Mouse (Mus musculus) CH12.LX (cell line): ENCODE data around the gene Proca1. TPM values are rescaled to one million over a fixed set of nuclear protein-coding genes. Genes with fewer than 3 reads are reported as not detected.
A peak's percentile ranks its signal among the peaks of the same experiment; 100 is the strongest.

Experiments used
- DNase-seq: peaks from one replicate; pipeline ENCODE4 v3.0.0-alpha.2; 2013; ENCODE audit errors: extremely low read depth
- H3K27ac ChIP-seq: 2 replicates; pipeline ENCODE4 v1.5.1; 2012; ENCODE audit warnings: low read depth, mild to moderate bottlenecking, control low read depth, moderate library complexity; ENCODE audit not compliant: insufficient read depth
- H3K27me3 ChIP-seq: replicated peaks from 2 replicates; pipeline ENCODE3; 2012; ENCODE audit warnings: inconsistent platforms
- H3K36me3 ChIP-seq, 2 experiments: replicated peaks in 1 of 2; 2 replicates each; pipeline versions ENCODE3 to v1.6.1; 2012; ENCODE audit warnings: inconsistent platforms in 1 of 2, low read length in 1 of 2, mild to moderate bottlenecking in 1 of 2, mixed read lengths in 1 of 2, moderate library complexity in 1 of 2; ENCODE audit not compliant: control insufficient read depth in 1 of 2, insufficient read depth in 1 of 2
- H3K4me1 ChIP-seq, 2 experiments: 2 replicates each; pipeline ENCODE4 v1.6.1; 2012; ENCODE audit warnings: inconsistent platforms in 1 of 2, moderate library complexity in 1 of 2; ENCODE audit not compliant: insufficient read depth in 2 of 2, control insufficient read depth in 1 of 2
- H3K4me2 ChIP-seq: 2 replicates; pipeline ENCODE4 v1.6.1; 2012; ENCODE audit warnings: low read depth, mild to moderate bottlenecking, control low read depth; ENCODE audit not compliant: poor library complexity, insufficient read depth, severe bottlenecking
- H3K4me3 ChIP-seq, 3 experiments: fragments of 150-350 bp in 1 of 3; sonication (generic) in 1 of 3; replicated peaks in 1 of 3; 2 replicates each; pipeline versions ENCODE3 to v1.5.1; 2011 to 2012; ENCODE audit warnings: low read depth in 2 of 3, low read length in 2 of 3, mild to moderate bottlenecking in 2 of 3, moderate library complexity in 2 of 3, control low read depth in 1 of 3, improper control_type of control experiment in 1 of 3, inconsistent platforms in 1 of 3, mixed read lengths in 1 of 3; ENCODE audit not compliant: poor library complexity in 1 of 3
- H3K79me2 ChIP-seq: replicated peaks from 2 replicates; pipeline ENCODE4 v1.6.1; 2012; ENCODE audit warnings: mild to moderate bottlenecking, moderate library complexity; ENCODE audit not compliant: control insufficient read depth, poor library complexity, insufficient read depth, severe bottlenecking; ENCODE audit errors: extremely low read depth
- H3K9ac ChIP-seq: 2 replicates; pipeline ENCODE4 v1.6.1; 2012; ENCODE audit warnings: low read depth, mild to moderate bottlenecking, control low read depth, moderate library complexity; ENCODE audit not compliant: insufficient read depth
- H3K9me3 ChIP-seq: replicated peaks from 2 replicates; pipeline ENCODE3; 2012; ENCODE audit warnings: low read length, inconsistent platforms, mixed read lengths
- BHLHE40 ChIP-seq: IDR thresholded peaks from 2 replicates; pipeline ENCODE4 v1.6.1; 2011; ENCODE audit warnings: mild to moderate bottlenecking, low read depth, low read length, improper control_type of control experiment
- CHD1 ChIP-seq: IDR thresholded peaks from 2 replicates; pipeline ENCODE4 v1.6.1; 2012; ENCODE audit warnings: low read depth, low read length, improper control_type of control experiment, inconsistent platforms
- CHD2 ChIP-seq: IDR thresholded peaks from 2 replicates; pipeline ENCODE4 v1.6.1; 2011; ENCODE audit warnings: low read length, improper control_type of control experiment
- CTCF ChIP-seq, 2 experiments: IDR thresholded peaks in 1 of 2; conservative IDR thresholded peaks in 1 of 2; 2 replicates each; pipeline ENCODE4 v1.5.1; 2011 to 2012; ENCODE audit warnings: low read depth in 2 of 2, low read length in 2 of 2, improper control_type of control experiment in 1 of 2, inconsistent platforms in 1 of 2, mild to moderate bottlenecking in 1 of 2, moderate library complexity in 1 of 2
- E2F4 ChIP-seq: IDR thresholded peaks from 2 replicates; pipeline ENCODE4 v1.6.1; 2011; ENCODE audit warnings: low read depth, low read length, improper control_type of control experiment; ENCODE audit not compliant: insufficient replicate concordance
- ELF1 ChIP-seq: IDR thresholded peaks from 2 replicates; pipeline ENCODE4 v1.6.1; 2014; ENCODE audit warnings: low read depth, mild to moderate bottlenecking, inconsistent platforms, low read length, improper control_type of control experiment
- EP300 ChIP-seq: IDR thresholded peaks from 2 replicates; pipeline ENCODE4 v1.6.1; 2011; ENCODE audit warnings: low read length, improper control_type of control experiment
- ETS1 ChIP-seq: conservative IDR thresholded peaks from 2 replicates; pipeline ENCODE4 v1.6.1; 2012; ENCODE audit warnings: low read depth, mild to moderate bottlenecking, inconsistent platforms, low read length, improper control_type of control experiment, moderate library complexity
- GABPA ChIP-seq: IDR thresholded peaks from 2 replicates; pipeline ENCODE4 v1.6.1; 2012; ENCODE audit warnings: low read depth, low read length, improper control_type of control experiment, inconsistent platforms; ENCODE audit not compliant: insufficient replicate concordance
- HCFC1 ChIP-seq: IDR thresholded peaks from 2 replicates; pipeline ENCODE4 v1.6.1; 2012; ENCODE audit warnings: low read depth, mild to moderate bottlenecking, inconsistent platforms, low read length, improper control_type of control experiment
- IRF4 ChIP-seq: IDR thresholded peaks from 2 replicates; pipeline ENCODE4 v1.6.1; 2014; ENCODE audit warnings: low read depth, mild to moderate bottlenecking, inconsistent platforms, low read length, improper control_type of control experiment
- JUN ChIP-seq: IDR thresholded peaks from 2 replicates; pipeline ENCODE4 v1.6.1; 2011; ENCODE audit warnings: low read depth, mild to moderate bottlenecking, low read length, improper control_type of control experiment, moderate library complexity; ENCODE audit not compliant: insufficient read depth
- JUND ChIP-seq: conservative IDR thresholded peaks from 2 replicates; pipeline ENCODE4 v1.6.1; 2011; ENCODE audit warnings: low read depth, low read length, improper control_type of control experiment
- KAT2A ChIP-seq: IDR thresholded peaks from 2 replicates; pipeline ENCODE4 v1.6.1; 2012; ENCODE audit warnings: low read length, improper control_type of control experiment, inconsistent platforms; ENCODE audit not compliant: insufficient replicate concordance
- MAFK ChIP-seq: IDR thresholded peaks from 2 replicates; pipeline ENCODE4 v1.6.1; 2011; ENCODE audit warnings: low read length, improper control_type of control experiment; ENCODE audit not compliant: insufficient replicate concordance
- MAX ChIP-seq: IDR thresholded peaks from 2 replicates; pipeline ENCODE4 v1.6.1; 2011; ENCODE audit warnings: low read length, improper control_type of control experiment
- MAZ ChIP-seq: IDR thresholded peaks from 2 replicates; pipeline ENCODE4 v1.6.1; 2012; ENCODE audit warnings: low read depth, mild to moderate bottlenecking, inconsistent platforms, low read length, improper control_type of control experiment, moderate library complexity
- MEF2A ChIP-seq: IDR thresholded peaks from 2 replicates; pipeline ENCODE4 v1.6.1; 2014; ENCODE audit warnings: low read depth, mild to moderate bottlenecking, inconsistent platforms, low read length, improper control_type of control experiment, borderline replicate concordance
- MXI1 ChIP-seq: IDR thresholded peaks from 2 replicates; pipeline ENCODE4 v1.6.1; 2011; ENCODE audit warnings: mild to moderate bottlenecking, low read depth, low read length, improper control_type of control experiment
- MYC ChIP-seq: IDR thresholded peaks from 2 replicates; pipeline ENCODE4 v1.6.1; 2011; ENCODE audit warnings: low read depth, mild to moderate bottlenecking, improper control_type of control experiment, low read length
- NELFE ChIP-seq: IDR thresholded peaks from 2 replicates; pipeline ENCODE4 v1.6.1; 2011; ENCODE audit warnings: low read depth, low read length, improper control_type of control experiment
- NRF1 ChIP-seq: IDR thresholded peaks from 2 replicates; pipeline ENCODE4 v1.6.1; 2014; ENCODE audit warnings: low read depth, mild to moderate bottlenecking, inconsistent platforms, low read length, improper control_type of control experiment, moderate library complexity
- PAX5 ChIP-seq: IDR thresholded peaks from 2 replicates; pipeline ENCODE4 v1.6.1; 2012; ENCODE audit warnings: low read length, inconsistent platforms, mixed read lengths
- POLR2A ChIP-seq: IDR thresholded peaks from 2 replicates; pipeline ENCODE4 v1.6.1; 2011; ENCODE audit warnings: low read depth, mild to moderate bottlenecking, improper control_type of control experiment, low read length
- POLR2AphosphoS2 ChIP-seq: IDR thresholded peaks from 2 replicates; pipeline ENCODE4 v1.6.1; 2011; ENCODE audit warnings: low read depth, low read length, improper control_type of control experiment
- RAD21 ChIP-seq: IDR thresholded peaks from 2 replicates; pipeline ENCODE4 v1.6.1; 2011; ENCODE audit warnings: low read depth, mild to moderate bottlenecking, low read length, improper control_type of control experiment, moderate library complexity
- RCOR1 ChIP-seq: conservative IDR thresholded peaks from 2 replicates; pipeline ENCODE4 v1.6.1; 2012; ENCODE audit warnings: low read depth, mild to moderate bottlenecking, inconsistent platforms, low read length, improper control_type of control experiment
- SIN3A ChIP-seq: IDR thresholded peaks from 2 replicates; pipeline ENCODE4 v1.6.1; 2012; ENCODE audit warnings: low read length, improper control_type of control experiment, inconsistent platforms
- SMC3 ChIP-seq: IDR thresholded peaks from 2 replicates; pipeline ENCODE4 v1.6.1; 2011; ENCODE audit warnings: low read depth, low read length, improper control_type of control experiment
- TBP ChIP-seq: conservative IDR thresholded peaks from 2 replicates; pipeline ENCODE4 v1.6.1; 2011; ENCODE audit warnings: low read depth, low read length, improper control_type of control experiment
- TCF12 ChIP-seq: IDR thresholded peaks from 2 replicates; pipeline ENCODE4 v1.6.1; 2014; ENCODE audit warnings: low read depth, mild to moderate bottlenecking, inconsistent platforms, low read length, improper control_type of control experiment
- UBTF ChIP-seq: IDR thresholded peaks from 2 replicates; pipeline ENCODE4 v1.6.1; 2012; ENCODE audit warnings: low read depth, mild to moderate bottlenecking, inconsistent platforms, low read length, improper control_type of control experiment, moderate library complexity
- USF1 ChIP-seq: IDR thresholded peaks from 2 replicates; pipeline ENCODE4 v1.6.1; 2014; ENCODE audit warnings: low read depth, mild to moderate bottlenecking, inconsistent platforms, low read length, improper control_type of control experiment
- USF2 ChIP-seq: conservative IDR thresholded peaks from 2 replicates; pipeline ENCODE4 v1.6.1; 2011; ENCODE audit warnings: low read depth, low read length, improper control_type of control experiment
- ZC3H11A ChIP-seq: IDR thresholded peaks from 2 replicates; pipeline ENCODE4 v1.6.1; 2012; ENCODE audit warnings: low read depth, mild to moderate bottlenecking, inconsistent platforms, low read length, improper control_type of control experiment
- ZKSCAN1 ChIP-seq: IDR thresholded peaks from 2 replicates; pipeline ENCODE4 v1.6.1; 2012; ENCODE audit warnings: low read depth, inconsistent platforms, low read length, improper control_type of control experiment, borderline replicate concordance
- ZMIZ1 ChIP-seq: IDR thresholded peaks from 2 replicates; pipeline ENCODE4 v1.6.1; 2012; ENCODE audit warnings: low read depth, mild to moderate bottlenecking, inconsistent platforms, low read length, improper control_type of control experiment
- ZNF384 ChIP-seq: IDR thresholded peaks from 2 replicates; pipeline ENCODE4 v1.6.1; 2012; ENCODE audit warnings: low read depth, low read length, improper control_type of control experiment, inconsistent platforms
- dilution Hi-C: fragments of 300-500 bp; cut with MboI; formaldehyde crosslinking; loops from 2 replicates; pipeline ENCODE4 v1.14.3; 2020; ENCODE audit warnings: low sequenced_read_pairs; ENCODE audit not compliant: extremely low pct_unique_long_range_greater_than_20kb, extremely low pct_ligation_motif_present
- in situ Hi-C: fragments of 300-500 bp; cut with MboI; formaldehyde crosslinking; loops from 3 replicates; pipeline ENCODE4 v1.14.3; 2019; ENCODE audit warnings: low sequenced_read_pairs, low pct_ligation_motif_present, low pct_unique_long_range_greater_than_20kb, mixed read lengths
- polyA plus RNA-seq: library from polyadenylated mRNA; unstranded; fragments of >175 nt; gene quantifications from 2 replicates; pipeline ENCODE4 v1.2.1, GENCODE M21; 2012; ENCODE audit warnings: low read depth; ENCODE audit not compliant: insufficient read length
- total RNA-seq, 2 experiments: library from RNA; depleted of rRNA; stranded (reverse); fragments of 300-350 nt in 1 of 2; fragments of >200 nt in 1 of 2; gene quantifications; 2 replicates each; pipeline ENCODE4 v1.2.3; 2012 to 2014

The Proca1 gene
- total and polyA plus RNA-seq, 3 experiments = 0.40 TPM; not detected in 2

DNA sequence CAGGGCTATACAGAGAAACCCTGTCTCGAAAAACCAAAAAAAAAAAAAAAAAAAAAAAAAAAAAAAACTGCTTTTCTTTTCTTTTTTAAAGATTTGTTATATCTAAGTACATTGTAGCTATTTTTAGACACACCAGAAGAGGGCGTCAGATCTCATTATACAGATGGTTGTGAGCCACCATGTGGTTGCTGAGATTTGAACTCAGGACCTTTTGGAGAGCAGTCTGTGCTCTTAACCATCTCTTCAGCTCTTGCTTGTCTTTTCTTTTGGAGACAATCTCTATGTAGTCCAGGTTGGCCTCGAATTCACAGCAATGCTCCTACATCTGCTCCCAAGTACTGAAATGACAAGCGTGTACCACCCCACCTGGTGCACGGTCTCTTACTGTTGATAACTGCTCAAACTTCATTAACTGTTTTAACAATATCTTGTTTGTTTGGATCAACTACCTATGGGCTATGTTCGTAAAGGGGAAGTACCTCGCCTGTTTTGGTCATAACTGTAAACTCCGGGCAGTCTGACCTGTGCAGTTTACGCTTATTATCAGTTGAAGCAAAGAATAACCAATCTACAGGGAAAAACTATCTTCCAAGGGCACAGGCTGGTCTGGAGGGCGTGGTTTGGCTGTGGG is 17.3 kb upstream of the Proca1 start:
- Histone ChIP-seq H3K36me3 (peaks cover 17 to 39% of the 10 kb centered on the region in 2 experiments), H3K4me2 (peak overlapping the region; percentile 73), H3K9me3 (peaks cover 2% of the 10 kb centered on the region), H3K9ac (no peak overlapping the region), H3K4me3 (peak overlapping the region; percentile 65 to 72 (median 66)), H3K4me1 (peaks cover 7 to 64% of the 10 kb centered on the region in 2 experiments), H3K27ac (peak overlapping the region; percentile 94), H3K79me2 (peaks cover 15% of the 10 kb centered on the region), H3K27me3 (no peaks in the 10 kb centered on the region)
- DNase-seq = peak; percentile 74
- dilution Hi-C loops (no loop called here), in situ Hi-C loops (loop anchor here (5.0 to 10.0 kb wide), 3 partner anchors 119 to 349 kb away; no protein-coding TSS in a partner anchor)
- TF ChIP-seq NRF1 (no peak), TCF12 (peak; percentile 42; the same call in 1 of the 2 replicates), CHD2 (no peak), ETS1 (peak; percentile 53), USF1 (no peak), UBTF (no peak), MEF2A (peak; percentile 95), POLR2A (no peak), USF2 (no peak), RAD21 (no peak; the same call in 1 of the 2 replicates), E2F4 (0 out of 2 replicates have a peak, but pooled peaks have one; percentile 13), ZC3H11A (no peak), SIN3A (no peak), MAX (peak; percentile 77), MXI1 (peak; percentile 67), MAZ (no peak), MAFK (no peak), EP300 (peak; percentile 56; the same call in 1 of the 2 replicates), CHD1 (no peak), NELFE (no peak), ELF1 (no peak), JUN (peak; percentile 51; the same call in 1 of the 2 replicates), ZMIZ1 (no peak), POLR2AphosphoS2 (no peak), CTCF (conservative IDR thresholded peaks at IDR 0.05 in 1 of 2, IDR thresholded peaks at IDR 0.05 in 1 of 2; ENCODE audit: low read depth in 2 of 2, low read length in 2 of 2) (peak; percentile 10 to 66; a peak in 2 of 4 replicates), JUND (peak; percentile 80), IRF4 (peak; percentile 85), ZNF384 (peak; percentile 79), HCFC1 (no peak; the same call in 1 of the 2 replicates), ZKSCAN1 (no peak), KAT2A (no peak), MYC (peak; percentile 95), TBP (no peak), SMC3 (peak; percentile 27), GABPA (no peak), PAX5 (no peak), RCOR1 (no peak), BHLHE40 (no peak; the same call in 1 of the 2 replicates)
